9 mouse cellular contexts compared by ENCODE assay signal in the genomic region with DNA sequence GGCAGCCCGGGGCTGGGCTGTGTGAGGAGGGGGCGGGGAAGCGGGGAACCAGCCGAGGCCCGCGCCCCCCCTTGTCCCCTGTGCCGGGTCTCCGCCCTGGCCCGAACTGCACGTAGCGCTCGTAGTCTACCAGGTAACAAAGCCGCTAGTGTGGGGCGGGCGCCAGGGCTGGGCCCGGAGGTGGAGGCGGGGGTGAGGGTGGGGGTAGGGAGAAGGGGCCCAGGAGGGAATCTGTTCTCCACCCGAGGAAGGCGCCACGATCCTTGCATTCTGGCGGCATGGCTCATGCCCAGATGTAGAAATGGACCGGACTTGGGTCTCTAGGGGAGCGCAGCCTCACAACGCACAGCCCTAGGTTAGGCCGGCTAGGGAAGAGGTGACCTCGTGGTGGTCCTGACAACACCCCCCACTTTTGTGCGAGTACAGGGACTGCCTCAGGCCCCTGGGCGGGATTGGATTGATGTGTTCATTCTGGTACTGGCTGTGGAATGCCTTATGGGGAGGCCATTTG. TPM values are rescaled to one million over a fixed set of nuclear protein-coding genes. Genes with fewer than 3 reads are reported as not detected.
DNase-seq lines count a peak whose midpoint lies in the region; ATAC-seq lines count a peak whose summit lies in the region.
"Had no signal": no experiment of that assay in that cellular context is flagged by ENCODE, and none has a peak within 500 bp of the region (broad histone marks: within the 10 kb centered on the region; RNA-seq: fewer than 3 reads in every experiment).

No protein-coding gene starts in this region.

- peaks cover 20% of the 10 kb centered on the region for H3K27me3 ChIP-seq in kidney, embryonic 16.5 days (ENCODE audit: insufficient read depth, low read length)
- peaks cover 4% of the 10 kb centered on the region for H3K27me3 ChIP-seq in embryonic facial prominence, embryonic 11.5 days (ENCODE audit: control insufficient read depth, insufficient read depth, low read length)
- peaks cover 16% of the 10 kb centered on the region; the same call in 1 of the 2 replicates for H3K27me3 ChIP-seq in intestine, embryonic 14.5 days (replicated peaks; ENCODE audit: control insufficient read depth, insufficient read depth, low read length)
- H3K27me3 ChIP-seq in neural tube, embryonic 11.5 days (ENCODE audit: control insufficient read depth, insufficient read depth, low read length) = no peaks in the 10 kb centered on the region

- H3K9me3 ChIP-seq in kidney, embryonic 16.5 days (ENCODE audit: low read length) = no peaks in the 10 kb centered on the region
- no peaks in the 10 kb centered on the region for H3K9me3 ChIP-seq in embryonic facial prominence, embryonic 11.5 days (replicated peaks; ENCODE audit: control insufficient read depth, low read length)
- H3K9me3 ChIP-seq in intestine, embryonic 14.5 days (ENCODE audit: control insufficient read depth, low read length) = no peaks in the 10 kb centered on the region
- H3K9me3 ChIP-seq in neural tube, embryonic 11.5 days (ENCODE audit: control insufficient read depth, low read length) = no peaks in the 10 kb centered on the region

- 10% methylated on average over 28 of the region's 28 CpGs for WGBS in kidney, embryonic 16.5 days
- 1% methylated on average over 28 of the region's 28 CpGs for WGBS in embryonic facial prominence, embryonic 11.5 days
- WGBS in intestine, embryonic 14.5 days = 13% methylated on average over 28 of the region's 28 CpGs
- 2% methylated on average over 16 of the region's 28 CpGs for WGBS in neural tube, embryonic 11.5 days

- H3K36me3 ChIP-seq in kidney, embryonic 16.5 days (ENCODE audit: insufficient read depth, low read length) = no peaks in the 10 kb centered on the region
- no peaks in the 10 kb centered on the region for H3K36me3 ChIP-seq in embryonic facial prominence, embryonic 11.5 days (replicated peaks; ENCODE audit: control insufficient read depth, insufficient read depth, low read depth, low read length)
- no peaks in the 10 kb centered on the region for H3K36me3 ChIP-seq in intestine, embryonic 14.5 days (ENCODE audit: control insufficient read depth, insufficient read depth, low read length)
- no peaks in the 10 kb centered on the region for H3K36me3 ChIP-seq in neural tube, embryonic 11.5 days (ENCODE audit: control insufficient read depth, insufficient read depth, low read length)

- H3K4me1 ChIP-seq in kidney, embryonic 16.5 days (ENCODE audit: insufficient read depth, low read length) = peaks cover 26% of the 10 kb centered on the region
- H3K4me1 ChIP-seq in embryonic facial prominence, embryonic 11.5 days (ENCODE audit: control insufficient read depth, insufficient read depth, low read length) = no peaks in the 10 kb centered on the region; the same call in 1 of the 2 replicates
- H3K4me1 ChIP-seq in intestine, embryonic 14.5 days (replicated peaks; ENCODE audit: control insufficient read depth, insufficient read depth, low read length) = peaks cover 29% of the 10 kb centered on the region
- H3K4me1 ChIP-seq in neural tube, embryonic 11.5 days (ENCODE audit: control insufficient read depth, insufficient read depth, low read length) = peaks cover 11% of the 10 kb centered on the region

- intact Hi-C loops in gastrocnemius, postnatal 14 days (cut with DNase I; ENCODE audit: low total_unique reads) = no loop called here
- intact Hi-C loops in left cerebral cortex, postnatal 36 days (cut with DNase I) = no loop called here

- H3K27ac ChIP-seq in kidney, embryonic 16.5 days (ENCODE audit: low read length) = peak overlapping the region; percentile 31; the same call in 1 of the 2 replicates
- H3K27ac ChIP-seq in embryonic facial prominence, embryonic 11.5 days (replicated peaks; ENCODE audit: low read depth, low read length) = peak overlapping the region; percentile 64
- H3K27ac ChIP-seq in intestine, embryonic 14.5 days (ENCODE audit: low read depth) = peak overlapping the region; percentile 33; the same call in 1 of the 2 replicates
- H3K27ac ChIP-seq in neural tube, embryonic 11.5 days (ENCODE audit: low read depth, low read length) = peak overlapping the region; percentile 39

- DNase-seq in kidney, adult 18-20 months = no peak
- peak; percentile 74 for DNase-seq in embryonic facial prominence, embryonic 11.5 days (ENCODE audit: low spot score)
- peak; percentile 81 for DNase-seq in intestine, embryonic 14.5 days (ENCODE audit: low spot score)
- peak; percentile 73 for DNase-seq in neural tube, embryonic 11.5 days (ENCODE audit: low spot score)
- DNase-seq in left cerebral cortex, adult 11 months (ENCODE audit: low spot score) = no peak
- DNase-seq in gastrocnemius, postnatal 14 days = no peak
- DNase-seq in left cerebral cortex, postnatal 36 days (ENCODE audit: low spot score in 2 of 2) = no peak
- DNase-seq: lung, postnatal 14 days had no signal

- H3K4me3 ChIP-seq in kidney, embryonic 16.5 days (ENCODE audit: low read length) = peak overlapping the region; percentile 22
- H3K4me3 ChIP-seq in embryonic facial prominence, embryonic 11.5 days (ENCODE audit: low read depth, low read length) = peak overlapping the region; percentile 16; the same call in 1 of the 2 replicates
- H3K4me3 ChIP-seq in intestine, embryonic 14.5 days (ENCODE audit: low read depth, low read length) = 0 out of 2 replicates have a peak overlapping the region, but pooled peaks have one; percentile 10
- peak overlapping the region; percentile 10; the same call in 1 of the 2 replicates for H3K4me3 ChIP-seq in neural tube, embryonic 11.5 days (ENCODE audit: low read depth, low read length)

- ATAC-seq in kidney, embryonic 16.5 days (ENCODE audit: low FRiP score, low TSS enrichment) = peak; percentile 73
- peak; percentile 70 for ATAC-seq in embryonic facial prominence, embryonic 11.5 days (replicated peaks; ENCODE audit: insufficient number of reproducible peaks, low FRiP score, low TSS enrichment, low read depth)
- peak; percentile 86 for ATAC-seq in intestine, embryonic 14.5 days (replicated peaks; ENCODE audit: low FRiP score, low TSS enrichment, low read depth)
- ATAC-seq in neural tube, embryonic 11.5 days (ENCODE audit: insufficient read depth, low FRiP score, low TSS enrichment) = peak; percentile 51; the same call in 1 of the 2 replicates

- H3K9ac ChIP-seq in kidney, embryonic 16.5 days (replicated peaks; ENCODE audit: low read length) = peak overlapping the region; percentile 33
- peak overlapping the region; percentile 46 for H3K9ac ChIP-seq in embryonic facial prominence, embryonic 11.5 days (replicated peaks; ENCODE audit: low read length)
- H3K9ac ChIP-seq in intestine, embryonic 14.5 days (ENCODE audit: low read length) = 0 out of 2 replicates have a peak overlapping the region, but pooled peaks have one; percentile 10
- H3K9ac ChIP-seq in neural tube, embryonic 11.5 days (ENCODE audit: low read length) = peak overlapping the region; percentile 42

- peak overlapping the region; percentile 48 for H3K4me2 ChIP-seq in kidney, embryonic 16.5 days (replicated peaks; ENCODE audit: low read depth, low read length)
- peak overlapping the region; percentile 59 for H3K4me2 ChIP-seq in embryonic facial prominence, embryonic 11.5 days (ENCODE audit: low read depth, low read length)
- peak overlapping the region; percentile 50 for H3K4me2 ChIP-seq in intestine, embryonic 14.5 days (ENCODE audit: low read length)
- H3K4me2 ChIP-seq in neural tube, embryonic 11.5 days (ENCODE audit: low read depth) = peak overlapping the region; percentile 45

RNA-seq across cellular contexts. Expression of a gene that starts 35.5 kb away (rescaled TPM):
- 98.6 and 98.8 TPM in 2 replicates for polyA plus RNA-seq in kidney, embryonic 16.5 days (2015; fragmentation: Nextera tagmentation; extraction: Ambion mirVana)
- 111 and 140 TPM in 2 replicates for polyA plus RNA-seq in embryonic facial prominence, embryonic 11.5 days (2014; fragmentation: Nextera tagmentation; extraction: Ambion mirVana)
- polyA plus RNA-seq in intestine, embryonic 14.5 days (2014; fragmentation: Nextera tagmentation; extraction: Ambion mirVana) = 131 and 132 TPM in 2 replicates
- 151 and 162 TPM in 2 replicates for polyA plus RNA-seq in neural tube, embryonic 11.5 days (2014; fragmentation: Nextera tagmentation; extraction: Ambion mirVana)
- total RNA-seq in gastrocnemius, postnatal 14 days (2021) = 1 to 10 TPM; 4.8 to 6.6 TPM
- total RNA-seq in left cerebral cortex, postnatal 36 days (2021) = 100 to 1,000 TPM; 107 to 126 TPM

Comparison
In these comparisons a context has a peak if more than half of its experiments do, and no peak if none do; other contexts are left out.
1. DNase-seq: peak in embryonic facial prominence, embryonic 11.5 days (single experiment), intestine, embryonic 14.5 days (single experiment) and neural tube, embryonic 11.5 days (single experiment); none in kidney, adult 18-20 months (single experiment), left cerebral cortex, adult 11 months (single experiment), gastrocnemius, postnatal 14 days (single experiment) and left cerebral cortex, postnatal 36 days (0 of 2).
2. Peak in every context shown above with its lines, with median percentiles within 50 percentile points of each other: ATAC-seq, H3K27ac ChIP-seq, H3K4me2 ChIP-seq, H3K4me3 ChIP-seq and H3K9ac ChIP-seq.